Mouse (Mus musculus) testis, postnatal 14 days (tissue): ENCODE data around the gene Tlr13.
"Not testable (repeated sequence)": the region's sequence is repeated elsewhere in the genome, so short reads cannot be mapped to it uniquely, and the experiment has no call there.

ENCODE experiments used
- DNase-seq: peaks from one replicate; pipeline ENCODE4 v3.0.0; 2021; ENCODE audit warnings: low spot score

Gene Tlr13

DNA sequence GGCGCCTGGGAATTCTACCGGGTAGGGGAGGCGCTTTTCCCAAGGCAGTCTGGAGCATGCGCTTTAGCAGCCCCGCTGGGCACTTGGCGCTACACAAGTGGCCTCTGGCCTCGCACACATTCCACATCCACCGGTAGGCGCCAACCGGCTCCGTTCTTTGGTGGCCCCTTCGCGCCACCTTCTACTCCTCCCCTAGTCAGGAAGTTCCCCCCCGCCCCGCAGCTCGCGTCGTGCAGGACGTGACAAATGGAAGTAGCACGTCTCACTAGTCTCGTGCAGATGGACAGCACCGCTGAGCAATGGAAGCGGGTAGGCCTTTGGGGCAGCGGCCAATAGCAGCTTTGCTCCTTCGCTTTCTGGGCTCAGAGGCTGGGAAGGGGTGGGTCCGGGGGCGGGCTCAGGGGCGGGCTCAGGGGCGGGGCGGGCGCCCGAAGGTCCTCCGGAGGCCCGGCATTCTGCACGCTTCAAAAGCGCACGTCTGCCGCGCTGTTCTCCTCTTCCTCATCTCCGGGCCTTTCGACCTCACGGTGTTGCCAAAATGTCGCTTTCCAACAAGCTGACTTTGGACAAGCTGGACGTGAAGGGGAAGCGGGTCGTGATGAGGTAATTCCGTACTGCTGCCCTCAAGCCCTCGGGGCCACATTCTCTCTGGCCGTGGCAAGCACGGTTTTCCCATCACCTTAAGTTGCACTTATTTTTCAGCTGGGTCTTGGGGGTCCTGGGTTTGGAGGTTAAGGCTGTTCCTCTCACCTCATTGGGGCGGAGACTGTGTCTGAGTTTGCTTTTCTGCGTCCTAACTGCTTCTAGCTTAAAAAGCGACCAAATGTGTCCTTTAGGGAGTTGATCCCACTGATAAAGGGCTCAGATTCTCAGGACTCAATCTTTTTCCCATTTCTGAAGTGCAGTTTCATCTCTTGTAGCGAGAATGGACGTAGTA is 44.0 kb downstream of the Tlr13 start, which contains the start of gene Pgk1:
Pgk1 (plus strand) TSS at position 388 of the 937 bp plus-strand sequence.
- DNase-seq, result peak; percentile 94

GRCm38 (mm10) chrX:106187737-106188136 is 44.7 kb downstream of the Tlr13 start:
- DNase-seq, result no peak

DNA sequence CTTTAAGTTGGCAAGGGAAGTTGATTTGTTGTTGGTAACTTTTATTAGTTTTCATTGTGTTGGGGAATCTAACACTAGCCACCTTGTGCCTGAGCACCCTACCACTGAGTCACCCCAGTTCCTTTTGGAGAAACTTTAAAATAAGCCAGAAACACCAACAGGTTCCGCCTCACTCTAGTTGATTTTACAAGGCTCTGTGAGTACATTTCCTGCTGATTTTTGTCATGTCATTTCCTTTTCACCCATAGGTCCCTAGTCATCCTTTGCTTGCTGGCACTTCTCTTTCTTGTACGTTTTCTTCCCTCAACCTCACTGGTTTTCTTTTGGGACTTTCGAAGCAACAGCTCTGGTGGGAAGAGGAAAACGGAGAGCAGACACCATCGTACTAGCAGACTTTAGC is 46.4 kb downstream of the Tlr13 start:
- DNase-seq, result no peak

GRCm38 (mm10) chrX:106190091-106190490 is 47.1 kb downstream of the Tlr13 start:
- no peak for DNase-seq

DNA sequence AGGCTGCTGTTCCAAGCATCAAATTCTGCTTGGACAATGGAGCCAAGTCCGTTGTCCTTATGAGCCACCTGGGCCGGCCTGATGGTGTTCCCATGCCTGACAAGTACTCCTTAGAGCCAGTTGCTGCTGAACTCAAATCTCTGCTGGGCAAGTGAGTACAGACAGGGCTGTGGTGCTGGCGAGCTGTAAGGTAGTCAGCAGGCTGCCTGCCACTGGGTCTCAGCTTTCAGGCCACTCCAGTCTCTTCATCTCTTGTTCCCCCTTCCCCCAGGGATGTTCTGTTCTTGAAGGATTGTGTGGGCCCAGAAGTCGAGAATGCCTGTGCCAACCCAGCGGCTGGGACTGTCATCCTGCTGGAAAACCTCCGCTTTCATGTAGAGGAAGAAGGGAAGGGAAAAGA is 51.4 kb downstream of the Tlr13 start:
- DNase-seq, result not testable (repeated sequence)

DNA sequence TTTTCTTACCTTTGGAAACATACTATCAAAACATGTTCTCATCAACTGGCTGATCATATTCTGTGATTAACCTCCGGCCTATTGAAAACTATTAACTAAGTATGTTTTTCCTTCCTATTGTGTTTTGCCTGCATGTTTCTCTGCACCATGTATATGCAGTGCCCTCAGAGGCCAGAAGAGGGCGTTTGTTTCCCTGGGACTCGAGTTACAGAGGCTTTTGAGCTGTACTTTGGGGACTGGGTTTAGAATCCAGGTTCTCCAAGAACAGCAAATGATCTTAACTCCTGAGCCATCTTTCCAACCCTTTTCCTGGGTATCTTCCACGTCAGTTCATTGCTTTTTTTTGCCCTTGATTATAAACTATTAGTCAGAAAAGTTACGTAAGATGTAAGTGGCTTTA is 54.3 kb downstream of the Tlr13 start:
- no peak for DNase-seq

- no peak for DNase-seq
These were observed 55.9 kb downstream of the Tlr13 start for GRCm38 (mm10) chrX:106198904-106199303.

- no peak for DNase-seq
These were observed 66.1 kb downstream of the Tlr13 start for GRCm38 (mm10) chrX:106209100-106209499.
